ENCODE assay signal across 14 mouse cellular contexts in genomic region chr5:34973560-34974317, GRCm38 (mm10). TPM values are rescaled to one million over a fixed set of nuclear protein-coding genes. Genes with fewer than 3 reads are reported as not detected.
DNase-seq lines count a peak whose midpoint lies in the region; ATAC-seq lines count a peak whose summit lies in the region.
"Had no signal": no experiment of that assay in that cellular context is flagged by ENCODE, and none has a peak within 500 bp of the region (broad histone marks: within the 10 kb centered on the region; RNA-seq: fewer than 3 reads in every experiment).

No protein-coding gene starts in this region.

- no peak overlapping the region for H3K4me3 ChIP-seq in embryonic facial prominence, embryonic 15.5 days (replicated peaks)
- no peak overlapping the region for H3K4me3 ChIP-seq in embryonic facial prominence, embryonic 10.5 days
- no peak overlapping the region for H3K4me3 ChIP-seq in heart, embryonic 15.5 days
- H3K4me3 ChIP-seq in liver, embryonic 15.5 days (replicated peaks) = no peak overlapping the region
- H3K4me3 ChIP-seq: limb, embryonic 10.5 days had no signal

- no peak overlapping the region for H3K4me2 ChIP-seq in embryonic facial prominence, embryonic 15.5 days (replicated peaks)
- H3K4me2 ChIP-seq in heart, embryonic 15.5 days = no peak overlapping the region
- H3K4me2 ChIP-seq in liver, embryonic 15.5 days = peak overlapping the region; percentile 68; the same call in 1 of the 2 replicates

- intact Hi-C loops in left cerebral cortex, postnatal 14 days (cut with DNase I) = no loop called here

- no peak overlapping the region for H3K9ac ChIP-seq in embryonic facial prominence, embryonic 15.5 days
- no peak overlapping the region for H3K9ac ChIP-seq in heart, embryonic 15.5 days
- peak overlapping the region; percentile 44; the same call in 1 of the 2 replicates for H3K9ac ChIP-seq in liver, embryonic 15.5 days

- no peaks in the 10 kb centered on the region for H3K27me3 ChIP-seq in embryonic facial prominence, embryonic 15.5 days
- no peaks in the 10 kb centered on the region for H3K27me3 ChIP-seq in embryonic facial prominence, embryonic 10.5 days (replicated peaks; ENCODE audit: low read depth, poor library complexity, severe bottlenecking)
- no peaks in the 10 kb centered on the region for H3K27me3 ChIP-seq in heart, embryonic 15.5 days
- no peaks in the 10 kb centered on the region for H3K27me3 ChIP-seq in liver, embryonic 15.5 days

- ATAC-seq in embryonic facial prominence, embryonic 15.5 days (ENCODE audit: insufficient number of reproducible peaks, low FRiP score, low TSS enrichment, low read depth) = no peak; the same call in 1 of the 2 replicates
- no peak for ATAC-seq in heart, embryonic 15.5 days (replicated peaks; ENCODE audit: insufficient number of reproducible peaks, insufficient read depth, low FRiP score, low read depth)
- peak; percentile 71 for ATAC-seq in activated CD4-positive, CD25-positive, alpha-beta regulatory T cell, adult 4 months
- ATAC-seq in liver, embryonic 15.5 days (ENCODE audit: insufficient read depth) = no peak
- no peak for ATAC-seq in erythroid progenitor cell, adult 5-6 weeks (replicated peaks; ENCODE audit: low FRiP score, poor library complexity, severe bottlenecking)
- ATAC-seq: midbrain, embryonic 16.5 days had no signal

- H3K9me3 ChIP-seq in embryonic facial prominence, embryonic 15.5 days (replicated peaks) = no peaks in the 10 kb centered on the region
- H3K9me3 ChIP-seq in embryonic facial prominence, embryonic 10.5 days = no peaks in the 10 kb centered on the region
- H3K9me3 ChIP-seq in heart, embryonic 15.5 days (replicated peaks) = no peaks in the 10 kb centered on the region
- no peaks in the 10 kb centered on the region for H3K9me3 ChIP-seq in liver, embryonic 15.5 days (replicated peaks)
- H3K9me3 ChIP-seq: limb, embryonic 10.5 days had no signal

- H3K27ac ChIP-seq in embryonic facial prominence, embryonic 15.5 days (replicated peaks) = 0 out of 2 replicates have a peak overlapping the region, but pooled peaks have one; percentile 34
- H3K27ac ChIP-seq in embryonic facial prominence, embryonic 10.5 days (replicated peaks) = no peak overlapping the region
- H3K27ac ChIP-seq in heart, embryonic 15.5 days = 0 out of 2 replicates have a peak overlapping the region, but pooled peaks have one; percentile 1
- peak overlapping the region; percentile 89 for H3K27ac ChIP-seq in liver, embryonic 15.5 days (replicated peaks)
- H3K27ac ChIP-seq: limb, embryonic 10.5 days; stomach, postnatal 0 days had no signal

- 73% methylated on average over 8 of the region's 8 CpGs for WGBS in embryonic facial prominence, embryonic 15.5 days
- 88% methylated on average over 8 of the region's 8 CpGs for WGBS in embryonic facial prominence, embryonic 10.5 days
- 87% methylated on average over 8 of the region's 8 CpGs for WGBS in heart, embryonic 15.5 days
- 67% methylated on average over 8 of the region's 8 CpGs for WGBS in liver, embryonic 15.5 days (ENCODE audit: insufficient replicate concordance)

- 0 out of 2 replicates have a peak, but pooled peaks cover 2% of the 10 kb centered on the region for H3K4me1 ChIP-seq in embryonic facial prominence, embryonic 15.5 days
- H3K4me1 ChIP-seq in embryonic facial prominence, embryonic 10.5 days = no peaks in the 10 kb centered on the region
- H3K4me1 ChIP-seq in heart, embryonic 15.5 days (replicated peaks) = peaks cover 47% of the 10 kb centered on the region
- H3K4me1 ChIP-seq in liver, embryonic 15.5 days (replicated peaks) = peaks cover 95% of the 10 kb centered on the region
- H3K4me1 ChIP-seq: limb, embryonic 10.5 days had no signal

- DNase-seq in embryonic facial prominence, embryonic 10.5 days (ENCODE audit: low spot score) = no peak
- DNase-seq in heart, postnatal 4 days = no peak
- DNase-seq in left cerebral cortex, postnatal 14 days (ENCODE audit: low spot score in 2 of 2) = no peak
- DNase-seq: cerebellum, postnatal 25 days; kidney, adult 8-10 months; lung, postnatal 36 days had no signal

- peaks cover 25% of the 10 kb centered on the region for H3K36me3 ChIP-seq in embryonic facial prominence, embryonic 15.5 days
- peaks cover 92% of the 10 kb centered on the region for H3K36me3 ChIP-seq in embryonic facial prominence, embryonic 10.5 days (replicated peaks)
- H3K36me3 ChIP-seq in heart, embryonic 15.5 days = no peaks in the 10 kb centered on the region
- H3K36me3 ChIP-seq in liver, embryonic 15.5 days (replicated peaks) = peaks cover 12% of the 10 kb centered on the region

RNA-seq across cellular contexts. Expression of gene Rgs12, which starts 24.5 kb away (rescaled TPM):
- polyA plus RNA-seq in embryonic facial prominence, embryonic 15.5 days (2015; fragmentation: Nextera tagmentation; extraction: Ambion mirVana) = 40.1 and 42.3 TPM in 2 replicates
- polyA plus RNA-seq in embryonic facial prominence, embryonic 10.5 days (2016; fragmentation: Nextera tagmentation; extraction: Ambion mirVana) = 52.7 and 54.5 TPM in 2 replicates
- polyA plus RNA-seq in heart, embryonic 15.5 days (2015; fragmentation: Nextera tagmentation; extraction: Ambion mirVana) = 28.7 and 35.0 TPM in 2 replicates
- total RNA-seq in heart, postnatal 4 days (2021) = 10 to 100 TPM; 49.8 to 60.4 TPM
- polyA plus RNA-seq in activated CD4-positive, CD25-positive, alpha-beta regulatory T cell, adult 4 months (2017; shearing (Covaris generic)) = 1 to 10 TPM; 4.8 to 7.8 TPM
- polyA plus RNA-seq in liver, embryonic 15.5 days (2015; fragmentation: Nextera tagmentation; extraction: Ambion mirVana) = 17.0 and 20.1 TPM in 2 replicates
- 37.3 and 41.4 TPM in 2 replicates for total RNA-seq in erythroid progenitor cell, adult 5-6 weeks (2015; ENCODE audit: low replicate concordance)
- total RNA-seq in erythroid progenitor cell, adult 5-6 weeks (2017; ENCODE audit: low replicate concordance) = 62.8 and 79.7 TPM in 2 replicates
- 10 to 100 TPM; 56.0 to 65.8 TPM for total RNA-seq in left cerebral cortex, postnatal 14 days (2021)
